Mouse (Mus musculus) heart, embryonic 16.5 days (tissue): ENCODE measurements at regions not wholly inside any gene's neighbourhood (a gene's known extent, or its start where the extent isn't known, plus 50 kb on each side); places are given as distances from the start of the nearest gene placed in this dataset.

Experiments
- ATAC-seq: fragments of 200-750 bp; cut with Nextera tagmentation; replicated peaks from 2 replicates; pipeline ENCODE4 v1.8.0; 2017; ENCODE audit warnings: moderate number of reproducible peaks; ENCODE audit not compliant: insufficient read depth, low FRiP score; ENCODE audit errors: extremely low read depth
- H3K27ac ChIP-seq: fragments of 300-500 bp; sonication (generic); 2 replicates; pipeline ENCODE4 v1.5.1; 2014; ENCODE audit warnings: mild to moderate bottlenecking, low read length, control low read depth, moderate library complexity
- H3K27me3 ChIP-seq: fragments of 300-500 bp; sonication (generic); 2 replicates; pipeline ENCODE4 v1.6.1; 2014; ENCODE audit warnings: low read length, mixed read lengths; ENCODE audit not compliant: control insufficient read depth, insufficient read depth
- H3K36me3 ChIP-seq: fragments of 300-500 bp; sonication (generic); 2 replicates; pipeline ENCODE4 v1.6.1; 2014; ENCODE audit not compliant: control insufficient read depth, insufficient read depth
- H3K4me1 ChIP-seq: fragments of 300-500 bp; sonication (generic); 2 replicates; pipeline ENCODE4 v1.6.1; 2014; ENCODE audit warnings: low read length, mixed read lengths; ENCODE audit not compliant: control insufficient read depth, insufficient read depth
- H3K4me2 ChIP-seq: fragments of 300-500 bp; sonication (generic); 2 replicates; pipeline ENCODE4 v1.6.1; 2014; ENCODE audit warnings: low read depth, mild to moderate bottlenecking, control low read depth, low read length
- H3K4me3 ChIP-seq: fragments of 300-500 bp; sonication (generic); 2 replicates; pipeline ENCODE4 v1.5.1; 2014; ENCODE audit warnings: mild to moderate bottlenecking, control low read depth, low read length
- H3K9ac ChIP-seq: fragments of 300-500 bp; sonication (generic); 2 replicates; pipeline ENCODE4 v1.6.1; 2014; ENCODE audit warnings: low read length, control low read depth
- H3K9me3 ChIP-seq: fragments of 300-500 bp; sonication (generic); replicated peaks from 2 replicates; pipeline ENCODE4 v1.6.1; 2016; ENCODE audit warnings: low read length; ENCODE audit not compliant: control insufficient read depth
- WGBS: fragments of 180-500 bp; shearing (Covaris S2); extraction: QIAGEN DNeasy Blood & Tissue Kit; methylation state at CpG from one replicate; pipeline ENCODE4 v1.1.7; 2014; 5-methylcytosine and 5-hydroxymethylcytosine counted together

GRCm38 (mm10) chr12:97872391-97872790 is 386.9 kb downstream of the Galc start:
- H3K27me3 ChIP-seq = no peaks in the 10 kb centered on the region
- WGBS = 11% methylated on average over 2 of the region's 2 CpGs

GRCm38 (mm10) chr12:97862921-97863320 is 396.3 kb downstream of the Galc start:
- ATAC-seq = no peak
- WGBS = 83% methylated on average over 3 of the region's 3 CpGs

More at GRCm38 (mm10) chr12:97872391-97872790, 386.9 kb downstream of the Galc start:
- Histone ChIP-seq H3K36me3 (no peaks in the 10 kb centered on the region), H3K9me3 (no peaks in the 10 kb centered on the region), H3K9ac (no peak overlapping the region), H3K4me1 (no peaks in the 10 kb centered on the region), H3K4me3 (no peak overlapping the region), H3K27ac (no peak overlapping the region), H3K4me2 (no peak overlapping the region)
- ATAC-seq = no peak; the same call in 1 of the 2 replicates

GRCm38 (mm10) chr12:97836202-97836908 is 422.9 kb downstream of the Galc start:
- ATAC-seq = no peak
- H3K9ac ChIP-seq = no peak overlapping the region
- H3K4me3 ChIP-seq = no peak overlapping the region
- H3K4me2 ChIP-seq = no peak overlapping the region
- WGBS = 73% methylated on average over 8 of the region's 8 CpGs
- no peaks in the 10 kb centered on the region for H3K27me3 ChIP-seq
- H3K9me3 ChIP-seq = no peaks in the 10 kb centered on the region
- H3K36me3 ChIP-seq = no peaks in the 10 kb centered on the region
- no peaks in the 10 kb centered on the region for H3K4me1 ChIP-seq
- no peak overlapping the region for H3K27ac ChIP-seq

More at GRCm38 (mm10) chr12:97862921-97863320, 396.3 kb downstream of the Galc start:
- H3K4me2 ChIP-seq = no peak overlapping the region
- no peaks in the 10 kb centered on the region for H3K36me3 ChIP-seq
- H3K9ac ChIP-seq = no peak overlapping the region
- no peaks in the 10 kb centered on the region for H3K4me1 ChIP-seq
- H3K27me3 ChIP-seq = no peaks in the 10 kb centered on the region
- no peaks in the 10 kb centered on the region for H3K9me3 ChIP-seq
- H3K4me3 ChIP-seq = no peak overlapping the region
- H3K27ac ChIP-seq = no peak overlapping the region

GRCm38 (mm10) chr12:97793364-97794120 is 465.7 kb downstream of the Galc start:
- H3K9me3 ChIP-seq = no peaks in the 10 kb centered on the region
- no peaks in the 10 kb centered on the region for H3K27me3 ChIP-seq
- no peak overlapping the region for H3K4me3 ChIP-seq
- H3K27ac ChIP-seq = no peak overlapping the region
- 81% methylated on average over 16 of the region's 16 CpGs for WGBS
- H3K4me2 ChIP-seq = no peak overlapping the region
- H3K36me3 ChIP-seq = no peaks in the 10 kb centered on the region
- no peak for ATAC-seq
- H3K9ac ChIP-seq = no peak overlapping the region
- H3K4me1 ChIP-seq = no peaks in the 10 kb centered on the region

GRCm38 (mm10) chr12:97783476-97783875 is 475.8 kb downstream of the Galc start:
- ATAC-seq = no peak

GRCm38 (mm10) chr12:97759116-97759515 is 500.1 kb downstream of the Galc start:
- Histone ChIP-seq H3K27me3 (no peaks in the 10 kb centered on the region), H3K9ac (no peak overlapping the region), H3K9me3 (no peaks in the 10 kb centered on the region), H3K4me2 (no peak overlapping the region), H3K27ac (no peak overlapping the region), H3K4me3 (no peak overlapping the region), H3K4me1 (no peaks in the 10 kb centered on the region), H3K36me3 (no peaks in the 10 kb centered on the region)
- ATAC-seq = no peak
- 71% methylated on average over 3 of the region's 3 CpGs for WGBS

More at GRCm38 (mm10) chr12:97783476-97783875, 475.8 kb downstream of the Galc start:
- H3K36me3 ChIP-seq = no peaks in the 10 kb centered on the region
- no peak overlapping the region for H3K4me3 ChIP-seq
- no peak overlapping the region for H3K9ac ChIP-seq
- WGBS = 83% methylated on average over 3 of the region's 3 CpGs
- H3K4me1 ChIP-seq = no peaks in the 10 kb centered on the region
- no peak overlapping the region for H3K27ac ChIP-seq
- no peaks in the 10 kb centered on the region for H3K9me3 ChIP-seq
- H3K27me3 ChIP-seq = no peaks in the 10 kb centered on the region
- no peak overlapping the region for H3K4me2 ChIP-seq

GRCm38 (mm10) chr12:97758624-97759023 is 500.6 kb downstream of the Galc start:
- 56% methylated on average over 2 of the region's 2 CpGs for WGBS
- H3K4me3 ChIP-seq = no peak overlapping the region
- H3K4me1 ChIP-seq = no peaks in the 10 kb centered on the region
- no peaks in the 10 kb centered on the region for H3K9me3 ChIP-seq
- H3K4me2 ChIP-seq = no peak overlapping the region
- H3K36me3 ChIP-seq = no peaks in the 10 kb centered on the region
- no peak overlapping the region for H3K27ac ChIP-seq
- H3K9ac ChIP-seq = no peak overlapping the region
- H3K27me3 ChIP-seq = no peaks in the 10 kb centered on the region
- no peak for ATAC-seq

- Histone ChIP-seq H3K4me3 (no peak overlapping the region), H3K9me3 (no peaks in the 10 kb centered on the region), H3K4me1 (no peaks in the 10 kb centered on the region), H3K27ac (no peak overlapping the region), H3K36me3 (no peaks in the 10 kb centered on the region), H3K4me2 (no peak overlapping the region), H3K9ac (no peak overlapping the region), H3K27me3 (no peaks in the 10 kb centered on the region)
- WGBS = 64% methylated on average over 2 of the region's 2 CpGs
- ATAC-seq = no peak
These were observed 509.1 kb downstream of the Galc start for GRCm38 (mm10) chr12:97750166-97750565.

GRCm38 (mm10) chr12:97740927-97741326 is 518.3 kb downstream of the Galc start:
- no peaks in the 10 kb centered on the region for H3K36me3 ChIP-seq
- H3K4me1 ChIP-seq = no peaks in the 10 kb centered on the region
- no peak overlapping the region for H3K4me3 ChIP-seq
- no peak overlapping the region for H3K27ac ChIP-seq
- WGBS = 72% methylated on average over 2 of the region's 2 CpGs
- H3K27me3 ChIP-seq = no peaks in the 10 kb centered on the region
- H3K4me2 ChIP-seq = no peak overlapping the region
- no peak for ATAC-seq
- H3K9ac ChIP-seq = no peak overlapping the region
- H3K9me3 ChIP-seq = no peaks in the 10 kb centered on the region
